Mouse (Mus musculus) spleen, embryonic (tissue): Measurements from ENCODE around the gene D430041D05Rik.

Source experiments
- CTCF ChIA-PET: fragments of 350-600 bp; sonication (Branson Sonifier 250); formaldehyde crosslinking; loops from one replicate; lab custom pipeline; 2022; lab: Charles Lee

The D430041D05Rik gene

DNA sequence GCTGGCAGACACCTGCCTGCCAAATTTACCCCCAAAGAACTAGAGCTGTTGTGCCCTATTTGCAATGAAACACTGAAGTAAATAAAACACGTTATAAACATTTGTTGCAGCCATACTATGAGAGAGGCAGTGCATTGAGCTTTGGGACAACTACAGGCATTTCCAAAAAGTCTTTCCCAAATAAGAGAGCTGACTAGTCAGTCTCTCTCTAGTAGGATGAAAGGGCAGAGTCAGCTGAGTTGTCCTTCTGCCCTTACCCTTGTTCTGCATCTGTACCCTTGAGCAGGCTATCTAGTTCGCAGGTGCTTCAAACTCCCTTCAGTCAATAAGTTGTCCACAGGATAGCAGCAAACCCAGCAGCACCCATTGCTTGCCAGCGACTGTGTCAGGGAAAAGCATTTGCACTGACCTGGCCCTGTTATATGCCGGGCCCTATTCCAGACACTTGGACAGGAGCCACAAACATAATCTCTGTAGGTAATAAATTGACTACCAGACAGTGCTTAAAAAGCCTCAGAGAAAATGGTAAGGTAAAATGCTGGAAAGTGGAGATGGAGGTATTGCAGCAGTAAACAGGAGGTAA is at the start of gene D430041D05Rik:
Gene D430041D05Rik (minus strand): TSS at position 51 of the 583 bp plus-strand sequence.
- CTCF ChIA-PET, result no interaction called here

DNA sequence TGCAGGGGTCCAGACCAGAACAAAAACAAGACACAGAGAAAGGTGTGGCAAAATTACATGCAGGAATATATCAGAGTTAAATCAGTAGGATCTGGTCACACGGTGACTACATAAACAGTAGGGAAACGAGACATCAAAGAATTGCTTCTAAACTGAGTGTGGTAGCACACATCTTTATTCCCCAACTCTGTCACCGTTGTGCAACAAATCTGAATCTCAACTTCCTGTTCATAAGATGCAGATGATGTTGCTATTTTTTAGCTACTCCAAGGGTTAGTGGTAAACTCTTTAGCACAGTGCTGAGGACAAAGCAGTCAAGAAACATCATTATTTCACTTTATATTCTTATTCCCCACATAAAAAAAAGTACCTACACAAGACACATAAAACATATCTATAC is 49.2 kb upstream of the D430041D05Rik start:
- CTCF ChIA-PET, result no interaction called here

DNA sequence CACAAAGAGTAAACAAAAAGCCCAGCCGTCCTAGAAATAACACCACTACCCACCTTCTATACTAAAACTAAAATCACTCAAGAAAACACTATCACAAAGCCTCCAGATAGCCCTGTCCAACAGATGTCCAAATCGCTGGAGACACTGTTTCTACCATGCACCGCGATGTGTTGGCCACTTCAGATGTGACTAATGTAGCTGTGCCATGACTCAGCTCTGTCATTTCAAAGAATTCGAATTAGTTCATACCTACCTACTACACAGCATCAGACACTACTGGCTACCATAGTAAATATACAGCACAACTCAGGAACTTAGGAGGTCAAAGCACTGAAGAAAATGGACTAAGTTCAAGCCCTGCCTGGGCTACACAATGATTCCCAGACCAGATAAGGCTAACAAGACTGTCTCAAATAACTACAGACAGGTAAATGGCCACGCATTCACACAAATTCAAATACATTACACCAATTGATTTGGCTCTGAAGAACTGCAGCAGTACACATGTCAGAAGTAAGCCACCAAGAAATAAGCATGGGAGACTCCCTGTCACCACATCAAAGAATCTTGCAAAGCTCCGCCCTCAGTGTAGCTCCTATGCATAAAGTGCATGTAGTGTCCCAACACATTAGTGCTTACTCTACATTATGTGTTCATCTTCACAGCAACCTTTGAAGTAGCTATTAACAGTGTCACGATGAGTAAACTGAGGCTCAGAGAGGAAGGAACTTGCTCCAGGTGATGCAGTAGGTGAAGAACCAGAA is 47.9 kb upstream of the D430041D05Rik start:
- CTCF ChIA-PET, result interaction anchor here (0.6 kb wide), 1 partner anchor 14 kb away, joined by 3 read pairs; no protein-coding TSS in a partner anchor

DNA sequence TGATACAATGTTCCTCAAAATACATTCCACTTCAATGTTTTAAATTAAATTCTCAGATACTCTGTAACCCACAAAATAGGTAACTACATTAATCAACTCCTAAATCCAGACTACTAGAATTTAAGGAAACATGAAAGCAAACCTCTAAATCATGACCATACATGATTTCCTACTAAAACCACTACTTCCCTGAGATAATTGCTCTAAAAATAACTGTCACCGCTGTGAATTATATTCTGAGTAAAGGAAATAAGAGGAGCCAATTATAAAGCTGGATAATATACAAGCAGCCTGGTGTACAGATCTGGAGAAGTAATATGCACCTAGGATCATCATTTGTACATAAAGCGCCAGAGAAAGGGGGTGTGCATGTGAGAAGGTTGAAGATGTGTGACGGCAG is 46.3 kb upstream of the D430041D05Rik start:
- CTCF ChIA-PET, result no interaction called here

DNA sequence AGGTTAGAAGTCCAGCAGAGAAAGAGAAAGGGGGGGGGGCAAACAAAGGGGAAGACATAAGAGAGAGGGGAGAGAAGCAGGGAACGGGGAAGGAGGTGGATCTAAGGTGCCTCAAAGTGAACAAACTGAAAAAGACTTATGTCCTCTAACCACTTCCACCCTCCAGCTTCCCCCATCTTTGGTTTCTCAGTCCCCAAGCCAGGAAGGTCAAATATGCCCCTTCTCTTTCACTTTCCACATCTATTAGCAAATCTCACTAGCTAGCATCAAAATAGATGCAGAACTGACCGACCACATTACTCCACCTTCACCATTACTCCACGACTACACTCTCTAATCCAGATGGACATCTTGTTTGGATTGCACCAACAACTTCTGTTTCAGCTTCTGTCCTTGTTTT is 39.9 kb upstream of the D430041D05Rik start:
- CTCF ChIA-PET, result interaction anchor here (0.6 kb wide), 2 partner anchors 14 to 86 kb away, joined by 3 read pairs; no protein-coding TSS in a partner anchor

DNA sequence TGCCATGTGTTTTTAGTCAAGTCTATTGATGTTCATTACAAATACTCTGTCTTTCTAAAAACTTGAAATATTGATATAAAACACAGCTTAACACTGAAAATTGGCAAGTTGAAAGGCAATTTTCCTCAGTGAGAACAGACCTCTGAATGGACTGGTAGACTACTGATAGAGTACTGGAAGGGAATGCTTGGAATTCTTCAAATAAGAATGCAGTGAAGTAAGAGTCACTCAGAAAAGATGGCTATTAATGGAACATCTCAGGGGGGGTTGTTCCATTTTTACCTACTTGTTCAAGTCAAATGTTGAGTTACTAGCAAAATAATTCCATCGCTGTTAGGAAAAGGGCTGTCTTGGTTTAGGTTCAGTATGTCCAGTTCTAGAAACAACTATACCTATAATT is 38.4 kb upstream of the D430041D05Rik start:
- CTCF ChIA-PET, result no interaction called here

DNA sequence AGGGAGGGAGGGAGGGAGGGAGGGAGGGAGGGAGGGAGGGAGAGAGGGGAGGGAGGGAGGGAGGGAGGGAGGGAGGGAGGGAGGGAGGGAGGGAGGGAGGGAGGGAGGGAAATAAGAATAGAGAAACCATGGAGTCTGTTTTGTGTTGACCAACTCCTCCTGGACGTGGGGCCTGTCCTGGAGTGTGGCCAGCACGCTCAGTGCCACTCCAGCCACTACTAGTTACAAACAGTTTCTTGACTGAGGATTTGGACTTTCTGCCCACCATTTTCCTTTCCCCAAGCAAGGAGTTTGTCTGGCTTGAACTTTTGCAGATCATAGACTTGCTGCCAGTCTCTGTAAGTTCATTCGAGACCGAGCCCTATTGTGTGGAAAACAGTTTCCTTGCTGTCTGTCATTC is 37.4 kb upstream of the D430041D05Rik start:
- CTCF ChIA-PET, result no interaction called here

DNA sequence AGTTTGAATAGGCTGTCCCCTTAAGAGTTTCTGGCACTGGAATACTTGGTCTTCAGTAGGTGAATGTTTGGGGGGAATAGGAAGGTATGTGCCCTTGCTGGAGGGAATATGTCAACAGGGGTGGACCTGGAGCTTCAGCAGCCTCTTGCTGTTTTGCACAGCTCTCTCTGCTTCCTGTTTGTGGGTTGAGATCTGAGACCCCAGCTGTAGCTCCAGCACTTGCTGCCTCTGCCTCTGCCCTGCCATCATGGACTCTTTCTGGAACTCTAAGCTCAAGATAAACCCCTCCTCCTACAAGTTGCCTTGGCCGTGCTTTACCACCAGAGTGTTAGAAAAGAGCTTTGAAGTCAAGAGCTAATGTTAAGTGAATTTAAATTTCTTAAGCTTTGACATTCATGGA is 35.2 kb upstream of the D430041D05Rik start:
- CTCF ChIA-PET, result no interaction called here

DNA sequence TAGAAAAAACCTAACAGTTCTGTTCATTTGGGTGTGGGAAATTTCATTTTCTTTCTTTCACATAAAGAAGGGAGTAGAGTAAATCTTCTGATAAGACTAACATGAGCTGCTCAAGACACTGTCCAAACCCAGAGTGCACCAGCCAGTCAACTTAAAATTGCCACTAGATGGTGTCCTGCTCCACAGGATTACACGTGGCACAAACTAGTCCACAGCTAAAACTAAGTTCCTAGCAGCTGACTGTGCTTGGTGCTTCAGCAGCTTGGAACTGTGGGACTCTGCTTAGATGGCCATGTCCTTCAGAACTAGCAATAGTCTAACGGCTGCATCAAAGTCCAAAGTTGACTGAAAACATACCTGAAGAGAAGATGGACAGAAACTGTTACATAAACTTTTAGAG is 34.0 kb upstream of the D430041D05Rik start:
- CTCF ChIA-PET, result interaction anchor here (0.6 to 0.8 kb wide), 5 partner anchors 30 to 201 kb away, joined by 3 to 13 read pairs (median 3); partner anchors contain the start of gene Cstf3

DNA sequence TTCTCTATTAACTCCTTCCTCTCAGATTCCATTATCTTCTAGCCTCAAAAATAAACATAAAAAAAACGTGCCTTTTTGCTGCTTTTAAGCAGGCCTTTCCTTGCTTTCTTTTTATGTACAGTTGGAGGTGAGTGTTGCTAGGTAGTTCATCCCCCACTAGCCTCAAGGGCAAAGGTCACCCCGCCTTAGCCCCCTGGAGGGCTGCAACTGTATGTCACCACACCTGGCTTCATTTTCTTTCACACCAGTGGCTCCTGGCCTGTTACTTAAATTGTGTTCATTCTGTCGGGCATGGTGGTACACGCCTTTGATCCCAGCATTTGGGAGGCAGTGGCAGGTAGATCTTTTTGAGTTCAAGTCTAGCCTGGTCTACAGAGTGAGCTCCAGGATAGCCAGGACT is 31.5 kb upstream of the D430041D05Rik start:
- CTCF ChIA-PET, result no interaction called here

DNA sequence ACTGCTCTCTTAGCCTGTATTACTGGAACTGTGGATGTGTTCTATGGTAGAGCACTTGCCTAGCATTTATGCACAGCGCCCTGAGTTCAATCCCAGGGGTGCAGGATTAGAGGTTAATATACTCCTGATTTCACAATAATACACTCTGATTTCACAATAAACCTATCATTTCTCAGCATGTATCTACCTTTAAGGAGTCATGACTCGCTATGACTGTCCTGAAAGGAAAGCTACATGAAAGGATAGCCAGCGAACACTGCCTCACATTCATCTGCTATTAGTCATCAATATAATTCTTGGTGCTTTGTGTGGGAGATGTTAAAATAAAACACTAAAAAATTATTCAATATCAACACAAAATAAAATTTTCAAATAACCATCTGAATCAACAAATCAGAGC is 25.4 kb upstream of the D430041D05Rik start:
- CTCF ChIA-PET, result no interaction called here

DNA sequence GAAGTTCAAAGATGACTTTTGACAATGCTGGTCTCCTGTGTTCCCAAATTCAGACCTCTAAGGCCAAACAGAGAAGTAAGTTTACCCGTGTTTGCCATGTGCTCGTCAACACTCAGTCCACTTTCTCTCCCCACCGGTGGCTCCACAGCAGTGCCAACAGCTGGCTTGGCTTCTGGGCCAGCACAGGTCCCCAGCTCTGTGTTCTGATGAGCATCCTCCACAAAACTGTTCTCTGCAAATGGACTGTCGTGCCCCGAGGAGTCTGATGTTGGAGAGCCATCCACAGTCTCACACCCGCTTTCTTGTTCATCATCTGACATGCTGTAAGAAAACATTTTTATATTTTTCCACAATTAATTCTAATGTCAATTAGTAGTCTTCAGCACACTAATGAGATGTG is 20.3 kb upstream of the D430041D05Rik start:
- CTCF ChIA-PET, result no interaction called here

DNA sequence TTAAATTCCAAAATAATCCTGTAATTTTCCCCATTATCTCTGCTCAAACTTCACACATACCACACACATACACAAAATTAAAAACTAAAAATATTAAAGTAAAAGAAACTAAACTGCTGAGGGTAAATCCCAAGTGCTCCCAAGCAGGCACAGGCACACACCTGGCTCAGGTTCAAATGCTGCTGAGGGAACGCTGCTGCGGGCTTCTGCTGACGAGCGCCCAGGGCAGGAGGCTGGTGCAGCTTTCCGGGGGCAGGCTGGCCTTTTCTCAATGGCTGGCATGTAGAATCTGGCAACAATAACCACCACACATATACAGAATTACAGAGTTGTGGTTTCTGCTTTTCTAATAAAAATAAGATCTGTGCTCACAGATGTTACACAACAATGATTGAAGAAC is 19.8 kb upstream of the D430041D05Rik start:
- CTCF ChIA-PET, result no interaction called here

DNA sequence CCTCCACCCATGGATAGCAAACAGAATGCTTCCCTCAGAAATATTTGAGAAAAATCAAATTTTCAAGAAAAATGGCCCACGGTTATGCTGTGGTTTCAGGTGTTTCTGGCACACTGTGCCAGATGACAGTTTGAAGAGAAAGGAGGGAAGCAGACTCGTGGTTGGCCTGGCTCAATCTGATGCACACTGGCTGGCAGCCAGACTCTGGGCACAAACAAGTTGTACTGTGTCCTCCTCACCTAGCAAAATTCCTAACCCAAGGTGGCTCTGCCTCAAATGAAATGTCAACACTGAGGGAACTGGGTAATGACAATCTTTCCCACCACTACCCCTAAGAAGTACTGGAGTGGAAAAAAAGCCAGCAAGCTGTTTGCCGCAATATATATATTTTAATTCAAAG is 15.3 kb upstream of the D430041D05Rik start:
- CTCF ChIA-PET, result no interaction called here

DNA sequence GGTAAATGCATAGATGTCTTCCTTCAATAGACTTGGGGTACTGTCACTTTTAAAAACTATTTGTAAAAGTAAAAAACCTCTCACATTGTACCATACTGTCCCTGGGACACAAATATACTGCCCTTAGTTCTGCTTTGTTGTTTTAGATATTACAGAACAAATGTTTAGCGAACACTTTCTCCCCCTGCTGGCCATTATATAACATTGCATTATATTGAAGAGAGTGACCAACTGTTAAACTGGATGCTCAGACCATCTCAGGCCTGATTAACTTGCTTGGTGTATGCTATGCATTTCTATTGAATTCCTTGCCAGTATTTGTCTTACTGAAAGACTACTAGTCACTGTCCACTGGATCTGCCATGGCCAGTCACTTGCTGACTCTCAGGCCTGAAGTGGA is 11.4 kb upstream of the D430041D05Rik start:
- CTCF ChIA-PET, result interaction anchor here (0.8 kb wide), 1 partner anchor 222 kb away, joined by 4 read pairs; no protein-coding TSS in a partner anchor

DNA sequence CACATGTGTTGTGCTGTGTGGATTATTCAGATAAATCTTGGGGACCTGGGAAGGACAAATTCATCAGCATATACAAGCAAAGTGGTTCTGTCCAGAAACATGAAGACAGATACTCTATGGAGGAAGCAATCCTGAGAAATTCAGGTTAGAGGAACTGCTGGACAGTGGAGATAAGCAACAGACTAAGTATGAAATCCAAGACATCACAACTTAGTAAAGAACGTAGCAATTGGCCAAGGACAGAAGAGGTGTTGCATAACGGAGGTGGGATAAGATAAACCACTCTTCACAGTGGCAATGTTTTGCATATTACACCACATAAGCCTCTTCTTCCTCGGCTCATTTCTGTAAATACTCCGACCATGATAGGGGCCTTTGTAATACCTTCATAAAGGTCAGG is 10.0 kb upstream of the D430041D05Rik start:
- CTCF ChIA-PET, result no interaction called here

DNA sequence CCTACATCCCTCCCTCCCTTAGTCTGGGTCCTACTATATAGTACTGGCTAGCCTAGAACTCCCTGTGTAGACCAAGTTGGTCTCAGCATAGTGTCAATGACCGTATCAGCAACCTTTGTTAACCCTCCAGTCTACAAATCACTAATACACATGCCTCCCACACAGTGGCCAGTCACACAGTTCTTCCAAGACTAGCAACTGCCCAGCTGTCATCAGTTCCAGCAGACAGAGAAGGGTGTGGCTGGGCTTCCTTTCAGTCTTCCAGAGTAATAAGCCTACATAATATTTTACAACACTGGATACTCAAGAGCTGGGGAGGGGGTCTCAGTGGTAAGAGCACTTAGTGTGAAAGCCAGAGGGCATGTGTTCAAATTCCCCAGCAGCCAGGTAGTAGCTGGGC is 9.2 kb upstream of the D430041D05Rik start:
- CTCF ChIA-PET, result no interaction called here

DNA sequence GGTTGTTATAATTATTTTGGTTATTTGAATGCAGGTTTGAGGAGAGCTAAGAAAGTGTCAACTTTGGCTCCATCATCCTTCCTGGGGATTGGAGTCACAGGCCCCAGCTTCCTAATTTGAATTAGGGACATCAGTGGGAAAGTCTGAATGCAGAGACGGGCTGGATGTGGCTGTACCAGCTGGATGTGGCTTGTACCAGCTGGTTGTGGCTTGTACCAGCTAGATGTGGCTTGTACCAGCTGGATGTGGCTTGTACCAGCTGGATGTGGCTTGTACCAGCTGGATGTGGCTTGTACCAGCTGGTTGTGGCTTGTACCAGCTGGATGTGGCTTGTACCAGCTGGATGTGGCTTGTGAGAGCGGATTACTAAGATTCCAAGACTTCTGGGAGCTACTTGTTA is 8.6 kb upstream of the D430041D05Rik start:
- CTCF ChIA-PET, result no interaction called here

DNA sequence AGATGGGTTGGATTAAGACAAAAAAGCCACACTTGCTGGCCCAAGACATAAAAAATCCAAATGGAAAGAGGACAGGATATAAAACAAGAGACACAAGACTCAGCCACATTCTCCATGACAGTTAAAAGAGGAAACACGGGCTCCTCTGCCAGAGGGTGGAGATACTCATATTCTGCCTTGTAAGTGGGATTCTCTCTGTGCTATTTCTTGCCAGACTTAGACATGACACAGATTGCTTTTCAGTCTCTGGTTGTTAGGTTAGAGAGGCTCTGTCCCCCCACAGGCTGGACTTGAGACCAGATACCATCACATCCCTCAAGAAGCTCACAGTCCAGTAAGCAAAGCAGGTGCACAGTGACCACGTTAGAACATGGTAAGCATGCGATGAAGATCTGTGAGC is 2.2 kb upstream of the D430041D05Rik start:
- CTCF ChIA-PET, result no interaction called here

DNA sequence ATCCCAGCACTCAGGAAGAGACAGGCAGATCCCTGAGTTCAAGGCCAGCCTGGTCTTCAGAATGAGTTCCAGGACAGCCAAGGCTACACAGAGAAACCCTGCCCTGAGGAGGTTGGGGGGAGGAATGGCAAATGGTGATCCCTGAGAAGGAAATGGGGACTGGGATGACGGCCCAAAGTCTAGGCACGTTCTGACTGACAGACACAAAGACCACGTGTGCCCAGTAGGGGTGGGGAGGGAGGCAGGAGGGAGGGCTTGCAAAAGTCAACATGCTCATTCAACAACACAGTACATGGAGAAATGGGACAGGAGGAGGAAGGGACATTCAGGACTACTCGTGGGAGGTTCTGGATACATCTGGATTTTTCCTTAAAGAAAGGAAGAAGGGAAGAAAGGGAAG is 1.7 kb upstream of the D430041D05Rik start:
- CTCF ChIA-PET, result no interaction called here

DNA sequence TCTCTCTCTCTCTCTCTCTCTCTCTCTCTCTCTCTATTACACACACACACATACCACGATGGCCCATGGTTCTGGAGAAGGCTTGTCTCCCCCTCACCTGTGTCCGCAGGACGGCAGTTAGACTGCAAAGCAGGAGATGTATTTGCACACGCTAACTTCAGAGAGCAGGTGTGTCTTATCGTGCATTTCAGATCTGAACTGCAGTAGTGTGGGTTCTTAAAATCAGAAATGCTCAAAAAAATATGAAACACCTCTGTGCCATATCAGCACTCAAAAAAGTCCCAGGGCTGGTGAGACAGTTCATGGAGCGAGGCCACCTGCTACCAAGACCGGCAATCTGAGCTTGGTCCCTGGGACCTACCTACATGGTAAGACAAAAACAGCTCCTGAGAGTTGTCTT is 993 bp upstream of the D430041D05Rik start:
- CTCF ChIA-PET, result no interaction called here

DNA sequence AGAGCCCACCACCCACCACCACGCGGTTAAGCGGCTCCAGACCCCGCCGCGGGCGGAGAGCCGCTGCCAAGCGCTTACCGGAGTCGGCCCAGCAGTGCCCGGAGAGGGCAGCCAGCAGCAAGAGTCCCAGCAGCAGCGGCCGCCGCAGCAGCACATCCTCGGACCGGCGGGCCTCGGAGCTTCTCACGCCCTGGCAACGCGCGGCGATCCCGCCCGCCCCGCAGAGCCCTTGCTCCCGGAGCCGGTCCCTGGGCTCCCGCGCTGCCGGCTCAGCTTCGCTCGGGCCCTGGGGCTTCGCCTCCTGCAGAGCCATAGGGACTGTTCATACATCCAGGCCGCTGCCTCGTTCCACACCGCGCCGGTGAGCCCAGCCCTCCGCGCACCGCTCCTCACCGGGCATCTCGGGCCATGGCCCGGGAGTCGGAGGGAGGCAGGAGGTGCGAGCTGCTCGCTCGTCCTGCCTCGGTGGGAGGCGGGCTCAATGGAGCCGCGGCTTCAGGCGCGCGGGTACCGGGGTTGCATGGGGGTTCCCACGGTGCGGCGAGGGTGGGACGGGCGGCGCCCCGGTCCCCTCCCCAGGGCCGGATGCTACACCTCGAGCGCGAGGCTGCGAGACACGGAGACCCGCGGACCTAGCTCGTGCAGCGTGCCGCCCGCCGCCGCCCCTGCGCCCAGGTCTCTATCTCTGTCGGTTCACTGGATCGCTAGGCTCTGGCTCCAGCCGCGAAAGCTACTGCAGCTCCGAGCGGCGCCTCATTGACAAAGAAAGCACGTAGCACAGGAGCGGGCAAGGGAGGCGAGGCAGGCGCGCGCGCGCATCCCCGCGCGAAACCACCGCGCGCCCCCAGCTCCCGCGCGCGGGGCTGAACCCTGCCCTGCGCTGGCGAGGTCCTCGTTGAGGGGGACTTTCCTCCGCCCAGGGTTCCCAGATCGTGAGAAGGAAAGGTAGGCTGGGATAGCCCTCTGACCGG is 677 bp downstream of the D430041D05Rik start:
- CTCF ChIA-PET, result no interaction called here
